Mouse (Mus musculus) ovary, adult 10 weeks (tissue): Measurements from ENCODE around the gene Alkbh1. TPM values are rescaled to one million over a fixed set of nuclear protein-coding genes. Genes with fewer than 3 reads are reported as not detected.

ENCODE experiments used
- polyA plus RNA-seq: library from polyadenylated mRNA; stranded (reverse); fragments of 350-450 nt; fragmentation: Illumina TruSeq; extraction: RNeasy Lipid Tissue Mini Kit (QIAGEN cat#74804); gene quantifications from one replicate; pipeline ENCODE4 v1.2.3, GENCODE M21; 2014

The Alkbh1 gene
- 22.0 TPM for polyA plus RNA-seq

GRCm38 (mm10) chr12:87443700-87444122, at the start of gene Alkbh1, which contains the start of gene Slirp:
Gene Alkbh1 (minus strand): TSS chr12:87444017.
Gene Slirp (plus strand): TSS chr12:87443896.

GRCm38 (mm10) chr12:87471964-87472786, 28.4 kb upstream of the Alkbh1 start, which contains the start of gene Snw1:
Gene Snw1 (minus strand): TSS chr12:87472274.

GRCm38 (mm10) chr12:87388122-87388774, 55.6 kb downstream of the Alkbh1 start, which contains the start of gene Sptlc2:
Gene Sptlc2 (minus strand): TSS chr12:87388355.

Other genes with a start within 250 kb of the Alkbh1 start
- gene Samd15, start 244.3 kb downstream of the Alkbh1 start, polyA plus RNA-seq = 1.3 TPM
- gene Tmed8, start 243.6 kb downstream of the Alkbh1 start, polyA plus RNA-seq = 27.0 TPM
- 0.57 TPM for gene Noxred1, start 205.3 kb downstream of the Alkbh1 start, polyA plus RNA-seq
- gene Vipas39, start 177.8 kb downstream of the Alkbh1 start, polyA plus RNA-seq = 19.7 TPM
- 185 TPM for gene Ahsa1, start 177.5 kb downstream of the Alkbh1 start, polyA plus RNA-seq
- not detected for gene Ism2, start 144.3 kb downstream of the Alkbh1 start, polyA plus RNA-seq
- gene Sptlc2, start 55.7 kb downstream of the Alkbh1 start, polyA plus RNA-seq = 164 TPM
- gene Slirp, start 121 bp downstream of the Alkbh1 start, polyA plus RNA-seq = 120 TPM
- 128 TPM for gene Snw1, start 28.3 kb upstream of the Alkbh1 start, polyA plus RNA-seq
- not detected for gene Gm5788, start 50.7 kb upstream of the Alkbh1 start, polyA plus RNA-seq
- not detected for gene Gm8300, start 70.3 kb upstream of the Alkbh1 start, polyA plus RNA-seq
- 51.4 TPM for gene Oog1, start 158.7 kb upstream of the Alkbh1 start, polyA plus RNA-seq
- gene Gm4027, start 174.9 kb upstream of the Alkbh1 start, polyA plus RNA-seq = not detected
- gene Gm16381, start 200.6 kb upstream of the Alkbh1 start, polyA plus RNA-seq = not detected